Mouse (Mus musculus) liver, embryonic 13.5 days (tissue): Measurements from ENCODE around the gene Dlg2. TPM values are rescaled to one million over a fixed set of nuclear protein-coding genes. Genes with fewer than 3 reads are reported as not detected.

Source experiments
- ATAC-seq: fragments of 200-750 bp; cut with Nextera tagmentation; 2 replicates; pipeline ENCODE4 v1.8.0; 2017; ENCODE audit warnings: low read depth, mild to moderate bottlenecking, moderate number of reproducible peaks, moderate library complexity
- DNase-seq: peaks from one replicate; pipeline ENCODE4 v3.0.0; 2022
- H3K27ac ChIP-seq: fragments of 300-500 bp; sonication (generic); 2 replicates; pipeline ENCODE4 v1.5.1; 2015; ENCODE audit warnings: moderate library complexity, mild to moderate bottlenecking, inconsistent platforms
- H3K27me3 ChIP-seq: fragments of 300-500 bp; sonication (generic); 2 replicates; pipeline ENCODE4 v1.6.1; 2015; ENCODE audit warnings: mild to moderate bottlenecking, inconsistent platforms
- H3K36me3 ChIP-seq: fragments of 300-500 bp; sonication (generic); 2 replicates; pipeline ENCODE4 v1.6.1; 2015; ENCODE audit warnings: mild to moderate bottlenecking, inconsistent platforms
- H3K4me1 ChIP-seq: fragments of 300-500 bp; sonication (generic); replicated peaks from 2 replicates; pipeline ENCODE4 v1.6.1; 2015; ENCODE audit warnings: inconsistent platforms
- H3K4me2 ChIP-seq: fragments of 300-500 bp; sonication (generic); 2 replicates; pipeline ENCODE4 v1.6.1; 2015; ENCODE audit warnings: inconsistent platforms, mild to moderate bottlenecking, moderate library complexity
- H3K4me3 ChIP-seq: fragments of 300-500 bp; sonication (generic); replicated peaks from 2 replicates; pipeline ENCODE4 v1.5.1; 2015; ENCODE audit warnings: mild to moderate bottlenecking, inconsistent platforms
- H3K9ac ChIP-seq: fragments of 300-500 bp; sonication (generic); 2 replicates; pipeline ENCODE4 v1.6.1; 2015; ENCODE audit warnings: mild to moderate bottlenecking, inconsistent platforms
- H3K9me3 ChIP-seq: fragments of 300-500 bp; sonication (generic); replicated peaks from 2 replicates; pipeline ENCODE4 v1.6.1; 2016; ENCODE audit warnings: inconsistent platforms
- WGBS: fragments of 180-500 bp; shearing (Covaris S2); methylation state at CpG from one replicate; pipeline ENCODE4 v1.1.7; 2015; ENCODE audit not compliant: insufficient replicate concordance; 5-methylcytosine and 5-hydroxymethylcytosine counted together
- polyA plus RNA-seq: library from polyadenylated mRNA; unstranded; fragments of >200 nt; fragmentation: Nextera tagmentation; extraction: Ambion mirVana; gene quantifications from 2 replicates; pipeline ENCODE4 v1.2.1, GENCODE M21; 2015

Dlg2 gene
- polyA plus RNA-seq, 1 experiment from 2014 or later: 0.52 TPM

DNA sequence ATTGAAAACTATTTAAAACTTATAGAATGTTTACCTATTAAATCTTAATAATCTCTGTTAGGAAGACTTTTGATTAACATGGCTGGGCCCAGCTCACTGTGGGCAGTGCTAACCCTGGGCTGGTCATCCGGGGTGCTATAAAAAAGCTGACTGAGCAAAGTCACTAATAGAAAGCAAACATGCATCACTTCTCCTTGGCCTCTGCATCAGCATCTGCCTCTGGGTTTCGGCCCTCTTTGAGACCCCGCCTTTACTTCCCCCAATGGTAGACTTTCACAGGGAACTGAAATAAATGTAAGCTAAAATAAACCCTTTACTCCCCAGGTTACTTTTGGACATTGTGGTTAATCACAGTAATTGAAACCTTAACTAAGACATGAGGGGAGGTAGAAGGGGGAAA, 1264.3 kb downstream of the Dlg2 start:
- 63% methylated on average over 3 of the region's 3 CpGs for WGBS

DNA sequence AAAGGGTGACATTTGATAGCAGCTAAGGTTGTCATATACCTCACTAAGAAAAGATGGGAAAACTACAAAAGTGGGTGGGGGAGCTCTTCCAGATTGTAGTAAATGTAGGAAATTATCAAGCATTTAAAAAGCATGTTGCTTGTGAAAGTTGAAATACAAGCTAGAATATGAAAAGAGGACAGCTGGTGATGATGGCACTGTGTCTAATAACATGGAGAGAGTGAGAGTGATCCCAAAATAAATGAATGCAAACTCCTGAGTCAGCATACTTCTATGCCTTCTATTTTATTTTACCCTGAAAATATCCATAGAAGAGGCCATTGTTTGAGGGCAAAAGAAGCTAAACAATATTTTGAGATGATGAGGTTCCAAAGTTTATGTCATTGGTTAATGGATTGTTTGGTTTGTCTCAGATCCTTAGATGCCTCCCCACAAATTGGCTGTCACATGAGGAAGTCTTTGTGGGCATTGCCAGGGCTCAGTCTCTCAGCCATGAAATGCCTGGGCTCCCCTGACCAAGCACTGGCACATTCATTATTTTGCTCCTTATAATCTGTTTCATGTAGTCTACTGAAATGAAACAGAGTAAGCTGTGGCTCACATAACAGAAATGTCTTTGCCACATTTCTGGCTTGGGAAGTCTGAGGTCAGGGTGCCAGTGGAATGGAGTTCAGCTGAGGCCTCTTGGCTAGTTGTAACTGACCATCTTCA, 1276.8 kb downstream of the Dlg2 start:
- DNase-seq (no peak), ATAC-seq (no peak)
- no peak overlapping the region for H3K4me3 ChIP-seq

More for the DNA sequence above, 1264.3 kb downstream of the Dlg2 start:
- DNase-seq: no peak
- no peaks in the 10 kb centered on the region for H3K36me3 ChIP-seq
- H3K27me3 ChIP-seq: no peaks in the 10 kb centered on the region
- no peaks in the 10 kb centered on the region for H3K9me3 ChIP-seq
- no peak overlapping the region for H3K4me2 ChIP-seq
- H3K9ac ChIP-seq: no peak overlapping the region
- ATAC-seq: no peak
- no peak overlapping the region for H3K4me3 ChIP-seq
- no peaks in the 10 kb centered on the region for H3K4me1 ChIP-seq
- H3K27ac ChIP-seq: no peak overlapping the region

DNA sequence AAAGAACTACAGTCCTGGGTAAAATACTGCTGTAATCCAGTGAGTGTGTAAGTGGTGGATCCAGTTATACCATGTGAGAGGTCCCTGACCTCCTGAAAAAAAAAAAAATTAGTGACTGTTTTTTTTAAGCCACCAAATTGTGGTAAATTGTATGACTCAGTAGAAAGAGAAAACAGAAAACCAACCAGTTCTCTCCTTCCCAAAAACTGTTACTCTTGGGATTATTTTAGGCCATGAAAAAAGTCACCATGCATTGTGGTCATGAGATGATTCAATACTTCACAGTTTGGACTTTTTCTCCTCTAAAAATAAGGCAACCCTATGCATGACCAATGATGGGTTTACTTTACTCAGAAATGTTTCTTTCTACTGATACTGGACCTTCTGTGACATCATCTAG, 1291.2 kb downstream of the Dlg2 start:
- no peak overlapping the region for H3K9ac ChIP-seq
- no peaks in the 10 kb centered on the region for H3K36me3 ChIP-seq
- no peaks in the 10 kb centered on the region for H3K9me3 ChIP-seq
- H3K4me2 ChIP-seq: no peak overlapping the region
- no peak overlapping the region for H3K4me3 ChIP-seq
- no peak overlapping the region for H3K27ac ChIP-seq
- no peak for DNase-seq
- no peak for ATAC-seq
- H3K27me3 ChIP-seq: no peaks in the 10 kb centered on the region
- H3K4me1 ChIP-seq: no peaks in the 10 kb centered on the region

More for the DNA sequence above, 1276.8 kb downstream of the Dlg2 start:
- Histone ChIP-seq H3K27me3 (no peaks in the 10 kb centered on the region), H3K27ac (no peak overlapping the region), H3K36me3 (no peaks in the 10 kb centered on the region), H3K9me3 (no peaks in the 10 kb centered on the region), H3K4me1 (no peaks in the 10 kb centered on the region), H3K4me2 (no peak overlapping the region), H3K9ac (no peak overlapping the region)

DNA sequence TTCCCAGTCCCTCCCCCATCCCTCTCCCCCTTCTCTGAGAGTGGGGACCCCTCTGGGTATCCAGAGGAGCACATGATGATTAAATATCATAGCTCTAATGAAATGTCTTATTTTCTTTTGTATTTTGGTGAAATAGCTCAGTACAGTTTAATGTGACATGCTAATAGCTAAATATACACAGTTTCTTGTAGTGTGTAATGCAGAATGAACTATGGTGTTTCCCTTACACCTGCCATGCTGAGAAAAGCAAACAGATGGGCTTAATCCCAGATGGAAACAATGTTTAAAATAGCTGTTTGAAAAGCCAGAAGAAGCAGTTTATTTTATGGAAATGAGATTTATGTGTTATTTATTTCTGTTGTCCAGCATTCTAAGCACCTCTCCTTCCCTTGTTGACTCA, 1302.2 kb downstream of the Dlg2 start:
- DNase-seq (no peak), ATAC-seq (no peak)
- Histone ChIP-seq H3K27ac (no peak overlapping the region), H3K27me3 (no peaks in the 10 kb centered on the region), H3K4me1 (no peaks in the 10 kb centered on the region), H3K4me3 (no peak overlapping the region), H3K4me2 (no peak overlapping the region), H3K9me3 (no peaks in the 10 kb centered on the region), H3K36me3 (no peaks in the 10 kb centered on the region), H3K9ac (no peak overlapping the region)

DNA sequence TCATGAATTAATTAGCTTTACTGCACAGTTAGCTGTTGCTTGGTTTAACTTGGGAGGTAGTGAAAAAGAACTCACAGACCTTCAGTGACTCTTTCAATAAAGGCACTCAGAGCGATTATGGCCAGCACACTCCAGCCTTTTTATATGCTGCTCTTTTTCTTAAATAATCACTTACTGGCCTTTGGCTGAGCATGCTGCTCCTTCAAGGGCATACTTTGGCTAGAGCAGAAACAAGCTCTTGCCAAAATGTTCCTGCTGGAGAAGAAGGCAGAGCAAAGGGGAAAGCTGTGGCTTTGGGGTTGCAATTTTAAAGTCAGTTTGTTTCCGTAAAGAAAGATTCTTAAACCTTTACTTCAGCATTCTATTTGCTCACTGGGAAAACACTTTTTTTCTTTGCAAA, 1308.1 kb downstream of the Dlg2 start:
- Histone ChIP-seq H3K4me1 (no peaks in the 10 kb centered on the region), H3K9me3 (no peaks in the 10 kb centered on the region), H3K27ac (no peak overlapping the region), H3K9ac (no peak overlapping the region), H3K4me3 (no peak overlapping the region), H3K36me3 (no peaks in the 10 kb centered on the region), H3K27me3 (no peaks in the 10 kb centered on the region), H3K4me2 (no peak overlapping the region)
- WGBS: 69% methylated on average over 2 of the region's 2 CpGs
- ATAC-seq: no peak
- DNase-seq: no peak

DNA sequence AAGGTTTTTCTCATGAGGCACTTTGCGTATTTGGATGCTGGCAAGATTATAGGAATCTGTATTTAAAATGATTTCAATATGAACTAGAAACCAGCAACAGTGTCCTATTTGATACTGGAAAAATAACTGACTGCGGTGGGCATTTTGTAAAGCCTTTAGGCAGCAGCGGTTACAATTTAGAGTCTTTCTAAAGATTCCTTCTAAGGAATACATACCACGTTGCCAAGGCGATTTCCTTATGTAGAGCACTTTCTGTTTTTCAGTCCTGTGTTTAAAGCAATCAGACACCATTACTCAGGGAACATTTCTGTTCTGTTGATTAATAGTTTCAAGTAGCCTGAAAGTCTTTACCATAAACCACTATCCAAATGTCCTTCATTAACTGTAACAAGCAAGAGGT, 1309.0 kb downstream of the Dlg2 start:
- 71% methylated on average over 5 of the region's 5 CpGs for WGBS
- no peak overlapping the region for H3K4me3 ChIP-seq
- H3K4me2 ChIP-seq: no peak overlapping the region

DNA sequence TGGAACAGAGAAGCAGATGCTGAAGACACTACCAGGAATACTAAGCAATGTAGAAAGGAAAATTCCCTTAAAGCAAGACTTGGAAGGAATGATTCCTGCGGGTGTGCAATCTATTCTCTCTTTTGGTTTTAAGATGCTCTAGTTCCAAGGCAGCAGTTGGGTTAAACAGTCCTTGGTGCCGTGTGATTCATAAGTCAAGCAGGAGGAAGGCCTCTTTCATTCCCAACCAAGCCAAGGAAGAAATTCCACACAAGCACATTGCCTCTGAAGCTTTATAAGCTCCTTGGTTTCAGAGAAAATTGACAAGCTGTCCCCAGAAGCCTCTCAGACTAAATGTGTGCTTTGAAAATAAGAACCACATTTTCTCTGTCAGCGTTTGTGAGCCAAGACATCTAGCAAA, 1309.4 kb downstream of the Dlg2 start:
- Histone ChIP-seq H3K9ac (no peak overlapping the region), H3K4me2 (no peak overlapping the region), H3K27me3 (no peaks in the 10 kb centered on the region), H3K27ac (no peak overlapping the region), H3K4me1 (no peaks in the 10 kb centered on the region), H3K9me3 (no peaks in the 10 kb centered on the region), H3K36me3 (no peaks in the 10 kb centered on the region), H3K4me3 (no peak overlapping the region)
- 65% methylated on average over 3 of the region's 3 CpGs for WGBS
- ATAC-seq: no peak
- no peak for DNase-seq

More for the DNA sequence above, 1309.0 kb downstream of the Dlg2 start:
- H3K36me3 ChIP-seq: no peaks in the 10 kb centered on the region
- H3K27ac ChIP-seq: no peak overlapping the region
- no peaks in the 10 kb centered on the region for H3K9me3 ChIP-seq
- ATAC-seq (no peak), DNase-seq (no peak)
- no peak overlapping the region for H3K9ac ChIP-seq
- H3K27me3 ChIP-seq: no peaks in the 10 kb centered on the region
- H3K4me1 ChIP-seq: no peaks in the 10 kb centered on the region

DNA sequence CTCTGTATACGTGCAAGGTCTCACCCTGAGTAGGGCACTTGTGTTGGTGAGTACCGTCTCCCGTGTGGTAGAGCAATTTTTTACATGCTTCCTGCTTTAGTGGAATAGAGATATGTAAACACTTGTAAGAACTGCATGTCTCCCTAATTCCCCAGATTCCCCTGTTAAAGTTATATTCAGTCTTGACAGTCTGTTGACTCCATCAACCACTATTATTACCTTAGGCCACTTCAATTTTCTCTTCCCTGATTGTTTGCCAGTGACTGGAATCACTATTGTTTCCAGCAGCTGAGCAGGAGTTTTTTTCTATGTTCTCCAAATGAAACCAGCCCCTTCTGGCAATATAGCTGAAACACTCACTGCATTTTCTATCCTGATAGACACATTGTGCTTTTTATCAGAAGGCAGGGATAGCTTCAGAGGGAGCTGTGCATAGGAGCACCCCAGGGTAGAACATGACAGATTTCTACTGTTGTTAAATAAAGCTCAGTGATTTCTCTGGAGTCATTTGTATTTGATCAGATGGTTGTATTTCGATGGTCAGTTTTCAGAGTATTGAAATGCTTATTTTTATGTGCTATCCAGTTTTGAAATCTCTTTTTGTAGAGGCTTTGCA, 1314.6 kb downstream of the Dlg2 start:
- H3K36me3 ChIP-seq: no peaks in the 10 kb centered on the region
- H3K4me1 ChIP-seq: no peaks in the 10 kb centered on the region
- H3K4me3 ChIP-seq: no peak overlapping the region
- ATAC-seq (no peak), DNase-seq (no peak)
- 47% methylated on average over 4 of the region's 4 CpGs for WGBS
- H3K27ac ChIP-seq: no peak overlapping the region
- H3K9me3 ChIP-seq: no peaks in the 10 kb centered on the region
- no peak overlapping the region for H3K4me2 ChIP-seq
- H3K27me3 ChIP-seq: no peaks in the 10 kb centered on the region
- H3K9ac ChIP-seq: no peak overlapping the region

DNA sequence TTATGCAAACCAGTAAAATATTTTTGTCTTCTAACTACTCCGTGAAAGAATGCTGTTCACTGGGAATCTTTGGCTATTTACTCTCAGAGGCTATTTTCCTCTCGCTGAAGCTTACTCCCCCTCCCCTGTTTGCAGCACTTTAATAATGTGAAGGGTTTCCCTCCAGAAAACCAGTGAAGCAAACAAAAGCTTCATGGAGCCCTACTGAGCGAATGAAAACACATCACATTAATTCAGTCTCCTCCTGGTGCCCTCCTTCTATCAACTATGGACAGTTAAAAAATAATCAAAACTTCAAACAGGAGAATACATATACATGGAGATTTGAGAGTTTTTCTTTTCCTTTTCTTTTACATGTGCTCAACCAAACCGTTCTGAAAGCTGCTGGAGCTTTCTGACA, 1330.2 kb downstream of the Dlg2 start:
- Histone ChIP-seq H3K9ac (no peak overlapping the region), H3K9me3 (no peaks in the 10 kb centered on the region), H3K4me1 (no peaks in the 10 kb centered on the region), H3K36me3 (no peaks in the 10 kb centered on the region), H3K4me2 (no peak overlapping the region), H3K27me3 (no peaks in the 10 kb centered on the region), H3K4me3 (no peak overlapping the region), H3K27ac (no peak overlapping the region)
- DNase-seq (no peak), ATAC-seq (no peak)
- 48% methylated on average over 4 of the region's 4 CpGs for WGBS

DNA sequence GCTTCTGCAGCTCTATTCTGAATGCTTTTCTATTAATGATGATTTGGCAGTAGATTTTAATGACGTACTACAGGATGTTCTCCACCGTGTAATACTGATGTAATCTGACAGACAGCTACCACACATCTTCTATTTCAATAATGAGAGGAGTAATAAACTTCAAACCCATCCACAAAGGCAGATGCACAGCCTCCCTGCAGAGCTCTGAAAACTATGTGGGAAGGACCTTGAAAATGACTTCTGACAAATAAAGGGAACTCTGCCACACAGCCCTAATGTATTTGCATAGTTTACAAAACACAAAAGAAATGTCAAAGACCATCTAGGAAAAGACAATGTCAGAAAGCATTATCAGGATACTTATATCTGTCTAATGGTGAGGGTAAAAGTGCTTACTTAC, 1334.3 kb downstream of the Dlg2 start:
- Histone ChIP-seq H3K27me3 (no peaks in the 10 kb centered on the region), H3K4me2 (no peak overlapping the region), H3K36me3 (no peaks in the 10 kb centered on the region), H3K4me1 (no peaks in the 10 kb centered on the region), H3K27ac (no peak overlapping the region), H3K9ac (no peak overlapping the region), H3K9me3 (no peaks in the 10 kb centered on the region), H3K4me3 (no peak overlapping the region)
- DNase-seq: no peak
- no peak for ATAC-seq
- WGBS: 41% methylated on average over 2 of the region's 2 CpGs

DNA sequence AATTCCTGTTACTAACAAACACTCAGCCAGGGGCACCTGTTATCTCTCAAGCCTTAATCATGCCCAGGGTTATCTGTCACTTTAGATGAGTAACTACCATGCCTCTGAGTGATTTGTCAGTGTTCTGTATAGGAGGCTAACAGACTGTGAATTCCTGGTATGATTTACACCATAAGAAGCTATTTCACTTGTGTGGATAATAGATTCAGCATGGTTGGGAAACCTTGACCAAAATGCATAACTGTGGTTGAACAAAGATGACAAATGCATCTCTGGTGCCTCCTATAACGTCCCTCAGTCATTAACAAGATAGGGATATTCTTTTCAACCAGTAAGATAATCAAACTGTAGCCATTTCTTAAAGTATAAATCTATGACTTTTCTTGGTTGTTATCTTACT, 1341.5 kb downstream of the Dlg2 start:
- H3K4me2 ChIP-seq: no peak overlapping the region
- ATAC-seq: no peak
- no peaks in the 10 kb centered on the region for H3K4me1 ChIP-seq
- H3K4me3 ChIP-seq: no peak overlapping the region
- H3K9me3 ChIP-seq: no peaks in the 10 kb centered on the region
- H3K9ac ChIP-seq: no peak overlapping the region
- no peak overlapping the region for H3K27ac ChIP-seq
- no peaks in the 10 kb centered on the region for H3K36me3 ChIP-seq
- 35% methylated on average over 1 of the region's 1 CpGs for WGBS
- no peak for DNase-seq
- no peaks in the 10 kb centered on the region for H3K27me3 ChIP-seq

DNA sequence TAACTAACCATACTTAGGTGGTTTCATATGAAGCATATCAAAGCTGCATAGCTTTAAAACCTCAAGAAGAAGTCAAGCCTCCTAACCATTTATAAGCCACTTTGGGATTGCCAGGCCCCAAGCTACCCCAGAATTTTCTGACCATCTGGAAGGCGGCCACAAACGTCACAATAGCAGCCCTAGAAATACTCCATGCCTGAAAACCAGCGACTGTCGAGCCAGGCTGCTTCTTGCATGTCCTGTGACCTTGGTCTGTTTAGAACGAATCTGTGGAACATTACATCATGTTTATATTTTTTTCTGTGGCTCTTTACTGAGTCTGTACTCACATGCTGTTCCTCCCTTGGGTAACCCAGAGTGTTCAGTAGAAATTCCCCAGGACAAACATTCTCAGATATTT, 1355.7 kb downstream of the Dlg2 start:
- H3K9ac ChIP-seq: no peak overlapping the region
- H3K4me1 ChIP-seq: no peaks in the 10 kb centered on the region
- no peaks in the 10 kb centered on the region for H3K9me3 ChIP-seq
- DNase-seq (no peak), ATAC-seq (no peak)
- no peak overlapping the region for H3K4me2 ChIP-seq
- no peaks in the 10 kb centered on the region for H3K36me3 ChIP-seq
- WGBS: 59% methylated on average over 5 of the region's 5 CpGs
- H3K27ac ChIP-seq: no peak overlapping the region
- no peaks in the 10 kb centered on the region for H3K27me3 ChIP-seq
- H3K4me3 ChIP-seq: no peak overlapping the region
